8 mouse cellular contexts compared by ENCODE assay signal in genomic region chr10:122815094-122815493, GRCm38 (mm10).
DNase-seq lines count a peak whose midpoint lies in the region; ATAC-seq and TF ChIP-seq lines count a peak whose summit lies in the region.

No protein-coding gene starts in this region.

- H3K9ac ChIP-seq in intestine, postnatal 0 days (ENCODE audit: low read depth, low read length) = no peak overlapping the region
- no peak overlapping the region for H3K9ac ChIP-seq in liver, embryonic 16.5 days (ENCODE audit: low read depth, low read length)
- peak overlapping the region; percentile 22; the same call in 1 of the 2 replicates for H3K9ac ChIP-seq in neural tube, embryonic 14.5 days (replicated peaks; ENCODE audit: low read depth, low read length)

- WGBS in intestine, postnatal 0 days = 65% methylated on average over 14 of the region's 14 CpGs
- WGBS in liver, embryonic 16.5 days (ENCODE audit: insufficient replicate concordance) = 15% methylated on average over 14 of the region's 14 CpGs
- WGBS in neural tube, embryonic 14.5 days = 22% methylated on average over 14 of the region's 14 CpGs

- no peak overlapping the region for H3K4me2 ChIP-seq in intestine, postnatal 0 days (replicated peaks; ENCODE audit: low read depth)
- peak overlapping the region; percentile 13; the same call in 1 of the 2 replicates for H3K4me2 ChIP-seq in liver, embryonic 16.5 days (ENCODE audit: low read depth, low read length)
- peak overlapping the region; percentile 1; the same call in 1 of the 2 replicates for H3K4me2 ChIP-seq in neural tube, embryonic 14.5 days (ENCODE audit: low read depth, low read length)

- DNase-seq in left cerebral cortex, postnatal 4 days = peak; percentile 30
- no peak for DNase-seq in left cerebral cortex, adult 18-20 months (ENCODE audit: low spot score in 2 of 2)
- peak; percentile 82 for DNase-seq in adrenal gland, adult 8-10 months
- peak; percentile 65 for DNase-seq in gastrocnemius, postnatal 14 days
- DNase-seq in yolk sac, embryonic 10.5 days (ENCODE audit: low spot score) = no peak

- peaks cover 6% of the 10 kb centered on the region; the same call in 1 of the 2 replicates for H3K36me3 ChIP-seq in intestine, postnatal 0 days (ENCODE audit: control insufficient read depth, insufficient read depth)
- H3K36me3 ChIP-seq in liver, embryonic 16.5 days (ENCODE audit: control insufficient read depth, insufficient read depth) = no peaks in the 10 kb centered on the region
- no peaks in the 10 kb centered on the region for H3K36me3 ChIP-seq in neural tube, embryonic 14.5 days (ENCODE audit: control insufficient read depth, insufficient read depth, low read length)

- no peaks in the 10 kb centered on the region for H3K4me1 ChIP-seq in intestine, postnatal 0 days (replicated peaks; ENCODE audit: control insufficient read depth, insufficient read depth, low read length)
- H3K4me1 ChIP-seq in liver, embryonic 16.5 days (ENCODE audit: control insufficient read depth, low read depth, low read length) = no peaks in the 10 kb centered on the region
- H3K4me1 ChIP-seq in neural tube, embryonic 14.5 days (ENCODE audit: control insufficient read depth, insufficient read depth, low read length) = peaks cover 13% of the 10 kb centered on the region

- no peak overlapping the region for H3K4me3 ChIP-seq in intestine, postnatal 0 days (ENCODE audit: low read depth, low read length)
- H3K4me3 ChIP-seq in liver, embryonic 16.5 days (ENCODE audit: low read depth, low read length) = no peak overlapping the region
- no peak overlapping the region for H3K4me3 ChIP-seq in neural tube, embryonic 14.5 days (ENCODE audit: low read depth, low read length)

- no peak for TF ChIP-seq CTCF in intestine, postnatal 0 days (IDR thresholded peaks at IDR 0.05; ENCODE audit: low read depth)

- H3K27ac ChIP-seq in intestine, postnatal 0 days (ENCODE audit: low read depth, low read length) = 0 out of 2 replicates have a peak overlapping the region, but pooled peaks have one; percentile 2
- no peak overlapping the region for H3K27ac ChIP-seq in liver, embryonic 16.5 days (ENCODE audit: low read length)
- peak overlapping the region; percentile 73 for H3K27ac ChIP-seq in neural tube, embryonic 14.5 days (ENCODE audit: low read depth, low read length)

- H3K9me3 ChIP-seq in intestine, postnatal 0 days (ENCODE audit: control insufficient read depth) = no peaks in the 10 kb centered on the region
- no peaks in the 10 kb centered on the region for H3K9me3 ChIP-seq in liver, embryonic 16.5 days (replicated peaks; ENCODE audit: control insufficient read depth, low read length)
- H3K9me3 ChIP-seq in neural tube, embryonic 14.5 days (ENCODE audit: control insufficient read depth, low read length) = no peaks in the 10 kb centered on the region

- ATAC-seq in intestine, postnatal 0 days = no peak
- peak; percentile 62 for ATAC-seq in liver, embryonic 16.5 days (ENCODE audit: low read depth)
- ATAC-seq in neural tube, embryonic 14.5 days (ENCODE audit: low read depth) = peak; percentile 78

- intact Hi-C loops in left cerebral cortex, postnatal 4 days (cut with DNase I) = loop anchor here (5.0 kb wide), 1 partner anchor 37 kb away; no protein-coding TSS in a partner anchor
- intact Hi-C loops in gastrocnemius, postnatal 14 days (cut with DNase I; ENCODE audit: low total_unique reads) = no loop called here

- no peaks in the 10 kb centered on the region for H3K27me3 ChIP-seq in intestine, postnatal 0 days (replicated peaks; ENCODE audit: control insufficient read depth, insufficient read depth, low read length)
- H3K27me3 ChIP-seq in liver, embryonic 16.5 days (ENCODE audit: control insufficient read depth, insufficient read depth, low read depth, low read length) = no peaks in the 10 kb centered on the region
- no peaks in the 10 kb centered on the region for H3K27me3 ChIP-seq in neural tube, embryonic 14.5 days (ENCODE audit: control insufficient read depth, insufficient read depth, low read length)

Comparison
In these comparisons a context has a peak if more than half of its experiments do, and no peak if none do; other contexts are left out.
1. DNase-seq: peak in left cerebral cortex, postnatal 4 days (single experiment), adrenal gland, adult 8-10 months (single experiment) and gastrocnemius, postnatal 14 days (single experiment); none in left cerebral cortex, adult 18-20 months (0 of 2) and yolk sac, embryonic 10.5 days (single experiment).